In the genomic region with DNA sequence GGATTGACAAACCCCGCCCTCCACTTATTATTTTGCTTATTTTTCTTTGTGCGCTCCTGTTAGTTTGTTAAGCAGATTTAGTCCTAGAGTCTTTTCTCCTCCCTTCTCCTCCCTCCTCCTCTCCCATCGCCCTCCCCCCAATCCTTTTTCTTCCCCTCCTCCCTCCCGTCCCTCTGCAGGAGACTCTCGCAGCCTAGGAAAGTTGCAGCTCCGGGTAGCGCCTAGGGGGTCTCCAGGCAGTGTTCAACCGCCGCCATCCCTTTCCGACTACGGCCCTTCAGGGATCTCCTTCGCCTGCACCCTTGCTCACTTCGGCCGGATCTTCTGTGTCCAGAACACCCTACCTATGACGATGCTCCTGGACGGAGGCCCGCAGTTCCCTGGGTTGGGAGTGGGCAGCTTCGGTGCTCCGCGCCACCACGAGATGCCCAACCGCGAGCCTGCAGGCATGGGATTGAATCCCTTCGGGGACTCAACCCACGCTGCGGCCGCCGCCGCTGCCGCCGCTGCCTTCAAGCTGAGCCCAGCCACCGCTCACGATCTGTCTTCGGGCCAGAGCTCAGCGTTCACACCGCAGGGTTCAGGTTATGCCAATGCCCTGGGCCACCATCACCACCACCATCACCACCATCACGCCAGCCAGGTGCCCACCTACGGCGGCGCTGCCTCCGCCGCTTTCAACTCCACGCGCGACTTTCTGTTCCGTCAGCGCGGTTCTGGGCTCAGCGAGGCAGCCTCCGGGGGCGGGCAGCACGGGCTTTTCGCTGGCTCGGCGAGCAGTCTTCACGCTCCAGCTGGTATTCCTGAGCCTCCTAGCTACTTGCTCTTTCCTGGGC, we compare ENCODE assay signal across 8 mouse cellular contexts. TPM values are rescaled to one million over a fixed set of nuclear protein-coding genes. Genes with fewer than 3 reads are reported as not detected.
A peak's percentile ranks its signal among the peaks of the same experiment; 100 is the strongest.
DNase-seq lines count a peak whose midpoint lies in the region; ATAC-seq and TF ChIP-seq lines count a peak whose summit lies in the region.

No protein-coding gene starts in this region.

- H3K9me3 ChIP-seq in hindbrain, embryonic 14.5 days (ENCODE audit: control insufficient read depth, low read length): no peaks in the 10 kb centered on the region

- DNase-seq in liver, adult 2 months (ENCODE audit: extremely low read depth, low read depth, low spot score): no peak
- no peak for DNase-seq in liver
- DNase-seq in cerebellum, postnatal 14 days: peak; percentile 72 to 74
- DNase-seq in hindbrain, embryonic 14.5 days (ENCODE audit: low spot score): no peak
- DNase-seq in neural tube, embryonic 10.5 days (ENCODE audit: extremely low spot score, low spot score): peak; percentile 45
- no peak for DNase-seq in adipocyte (ENCODE audit: low spot score)
- no peak for DNase-seq in spleen, adult 12 weeks (ENCODE audit: low spot score)
- no peak for DNase-seq in adrenal gland, postnatal 10 days

- WGBS in liver, adult 2 months: 3% methylated on average over 46 of the region's 56 CpGs
- 24% methylated on average over 51 of the region's 56 CpGs for WGBS in hindbrain, embryonic 14.5 days

- no peak overlapping the region for H3K9ac ChIP-seq in liver, adult 2 months (ENCODE audit: low read depth, low read length)
- H3K9ac ChIP-seq in hindbrain, embryonic 14.5 days: peak overlapping the region; percentile 64

- H3K79me2 ChIP-seq in liver, adult 2 months (ENCODE audit: control insufficient read depth, insufficient read depth, low read length): no peaks in the 10 kb centered on the region

- H3K27ac ChIP-seq in liver, adult 2 months (replicated peaks; ENCODE audit: insufficient read depth, low read depth, low read length): no peak overlapping the region
- peak overlapping the region; percentile 80 for H3K27ac ChIP-seq in hindbrain, embryonic 14.5 days

- no peaks in the 10 kb centered on the region for H3K36me3 ChIP-seq in liver, adult 2 months (ENCODE audit: control insufficient read depth, insufficient read depth, low read length)
- no peaks in the 10 kb centered on the region for H3K36me3 ChIP-seq in hindbrain, embryonic 14.5 days (replicated peaks; ENCODE audit: control insufficient read depth, insufficient read depth)

- ATAC-seq in hindbrain, embryonic 14.5 days (ENCODE audit: low FRiP score): peak; percentile 44; the same call in 1 of the 2 replicates

- no peak for TF ChIP-seq CTCF in liver, adult 2 months (IDR thresholded peaks at IDR 0.05; ENCODE audit: low read depth, low read length)

- peaks cover 16% of the 10 kb centered on the region; the same call in 1 of the 2 replicates for H3K27me3 ChIP-seq in liver, adult 2 months (ENCODE audit: control insufficient read depth, insufficient read depth, low read length)
- H3K27me3 ChIP-seq in hindbrain, embryonic 14.5 days (ENCODE audit: control insufficient read depth, insufficient read depth, low read length): peaks cover 15% of the 10 kb centered on the region

- H3K4me1 ChIP-seq in liver, adult 2 months (ENCODE audit: control insufficient read depth, insufficient read depth, low read length): no peaks in the 10 kb centered on the region; the same call in 1 of the 2 replicates
- no peaks in the 10 kb centered on the region for H3K4me1 ChIP-seq in hindbrain, embryonic 14.5 days (replicated peaks; ENCODE audit: control insufficient read depth, insufficient read depth, low read length)

- H3K4me2 ChIP-seq in hindbrain, embryonic 14.5 days (replicated peaks): peak overlapping the region; percentile 53

- peak overlapping the region; percentile 35; the same call in 1 of the 2 replicates for H3K4me3 ChIP-seq in liver, adult 2 months (ENCODE audit: insufficient read depth, low read depth, low read length)
- peak overlapping the region; percentile 43 for H3K4me3 ChIP-seq in hindbrain, embryonic 14.5 days (replicated peaks; ENCODE audit: low read length)

- TF ChIP-seq POLR2A in liver, adult 2 months (IDR thresholded peaks at IDR 0.05; ENCODE audit: extremely low read depth, insufficient read depth, low read length): no peak

RNA-seq across cellular contexts. Expression of gene Zic3, which starts 8.6 kb away (rescaled TPM):
- not detected in 2 replicates for total RNA-seq in liver, adult 2 months (2014; rRNA removed)
- not detected in 2 replicates for polyA plus RNA-seq in liver, adult 2 months (2012; rRNA removed)
- 17.1 and 18.9 TPM in 2 replicates for polyA plus RNA-seq in hindbrain, embryonic 14.5 days (2014; fragmentation: Nextera tagmentation; extraction: Ambion mirVana)
- total RNA-seq in adrenal gland, postnatal 10 days (2021): not detected

Comparison
In these comparisons a context has a peak if more than half of its experiments do, and no peak if none do; other contexts are left out.
1. DNase-seq: peak in cerebellum, postnatal 14 days (2 of 2) and neural tube, embryonic 10.5 days (single experiment); none in liver, adult 2 months (single experiment), liver (single experiment), hindbrain, embryonic 14.5 days (single experiment), adipocyte (single experiment), spleen, adult 12 weeks (single experiment) and adrenal gland, postnatal 10 days (single experiment).